Mouse (Mus musculus) kidney, adult 2 months (tissue): ENCODE measurements around the gene Plcb1. TPM values are rescaled to one million over a fixed set of nuclear protein-coding genes. Genes with fewer than 3 reads are reported as not detected.

Experiments used
- DNase-seq: peaks from one replicate; pipeline ENCODE4 v3.0.0; 2021
- H3K27ac ChIP-seq: fragments of 200-500 bp; 2 replicates; pipeline ENCODE4 v1.5.1; 2012; ENCODE audit warnings: low read depth, low read length, control low read depth, inconsistent platforms; ENCODE audit not compliant: insufficient read depth
- H3K27me3 ChIP-seq: fragments of 200-500 bp; replicated peaks from 2 replicates; pipeline ENCODE4 v1.6.1; 2012; ENCODE audit warnings: mild to moderate bottlenecking, moderate library complexity, low read length, inconsistent platforms; ENCODE audit not compliant: control insufficient read depth, insufficient read depth
- H3K36me3 ChIP-seq: fragments of 200-500 bp; 2 replicates; pipeline ENCODE4 v1.6.1; 2012; ENCODE audit warnings: mild to moderate bottlenecking, moderate library complexity, low read length, inconsistent platforms; ENCODE audit not compliant: control insufficient read depth, insufficient read depth
- H3K4me1 ChIP-seq: fragments of 200-500 bp; 2 replicates; pipeline ENCODE4 v1.6.1; 2011; ENCODE audit warnings: low read length; ENCODE audit not compliant: control insufficient read depth, insufficient read depth
- H3K4me3 ChIP-seq: fragments of 200-500 bp; 2 replicates; pipeline ENCODE4 v1.5.1; 2011; ENCODE audit warnings: mild to moderate bottlenecking, low read depth, low read length, control low read depth; ENCODE audit not compliant: insufficient read depth
- CTCF ChIP-seq: fragments of 200-500 bp; conservative IDR thresholded peaks from 2 replicates; pipeline ENCODE4 v1.5.1; 2011; ENCODE audit warnings: low read depth, mild to moderate bottlenecking, control low read depth, low read length, moderate library complexity, mixed read lengths; ENCODE audit not compliant: insufficient read depth, insufficient read length
- POLR2A ChIP-seq: fragments of 200-500 bp; IDR thresholded peaks from one replicate; pipeline ENCODE4 v1.6.1; 2011; ENCODE audit warnings: low read depth, low read length, control low read depth
- WGBS: fragments of 180-500 bp; shearing (Covaris S2); methylation state at CpG from one replicate; pipeline ENCODE4 v1.1.7; 2018; 5-methylcytosine and 5-hydroxymethylcytosine counted together
- polyA plus RNA-seq: library from polyadenylated mRNA; depleted of rRNA; stranded (reverse); fragments of >200 nt; gene quantifications from 2 replicates; pipeline ENCODE4 v1.2.3, GENCODE M21; 2012; rRNA removed

Gene Plcb1
- polyA plus RNA-seq, 1 experiment: 5.0 TPM

GRCm38 (mm10) chr2:135503998-135504354, 718.1 kb downstream of the Plcb1 start:
- Histone ChIP-seq H3K4me3 (no peak overlapping the region), H3K36me3 (no peaks in the 10 kb centered on the region), H3K27me3 (no peaks in the 10 kb centered on the region), H3K27ac (no peak overlapping the region), H3K4me1 (no peaks in the 10 kb centered on the region)
- no peak for DNase-seq
- TF ChIP-seq CTCF (no peak), POLR2A (no peak)

- Histone ChIP-seq H3K4me3 (no peak overlapping the region), H3K27ac (no peak overlapping the region), H3K36me3 (no peaks in the 10 kb centered on the region), H3K4me1 (no peaks in the 10 kb centered on the region), H3K27me3 (no peaks in the 10 kb centered on the region)
- 54% methylated on average over 1 of the region's 1 CpGs for WGBS
- DNase-seq: no peak
- TF ChIP-seq POLR2A (no peak), CTCF (no peak)
Observed at GRCm38 (mm10) chr2:135507111-135507510, 721.2 kb downstream of the Plcb1 start.

DNA sequence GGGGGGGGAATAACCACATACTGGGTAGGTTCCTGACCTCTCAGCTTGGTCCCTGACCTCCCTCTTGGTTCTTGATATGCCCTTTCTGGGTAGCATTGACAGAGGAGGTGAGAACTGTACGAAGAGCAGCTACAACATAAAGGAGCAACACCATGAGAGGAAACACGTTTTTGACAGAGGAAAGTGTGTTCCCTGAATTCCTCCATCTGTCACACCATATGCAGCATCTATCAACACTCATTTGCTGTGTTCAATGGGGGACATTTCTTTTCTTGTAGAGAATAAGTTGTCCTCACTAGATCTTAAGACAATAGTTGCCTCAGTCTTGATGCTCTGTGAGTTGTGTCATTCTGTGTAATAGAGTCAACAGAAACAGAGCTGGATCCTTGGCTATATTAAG, 733.1 kb downstream of the Plcb1 start:
- 72% methylated on average over 2 of the region's 2 CpGs for WGBS
- TF ChIP-seq CTCF (no peak), POLR2A (no peak)

More for the DNA sequence above, 733.1 kb downstream of the Plcb1 start:
- no peaks in the 10 kb centered on the region for H3K4me1 ChIP-seq
- DNase-seq: no peak
- no peak overlapping the region for H3K27ac ChIP-seq
- no peak overlapping the region for H3K4me3 ChIP-seq
- H3K36me3 ChIP-seq: no peaks in the 10 kb centered on the region
- no peaks in the 10 kb centered on the region for H3K27me3 ChIP-seq

Other genes starting within 250 kb of the Plcb1 start
- not detected in 2 replicates for gene Hao1, start 231.7 kb upstream of the Plcb1 start, polyA plus RNA-seq
- gene Tmx4, start 141.9 kb upstream of the Plcb1 start, polyA plus RNA-seq: 4.5 and 6.2 TPM in 2 replicates